In genomic region chr3:129299874-129300273, GRCm38 (mm10) we compare ENCODE assay signal across 8 mouse cellular contexts. TPM values are rescaled to one million over a fixed set of nuclear protein-coding genes. Genes with fewer than 3 reads are reported as not detected.
DNase-seq lines count a peak whose midpoint lies in the region; ATAC-seq and TF ChIP-seq lines count a peak whose summit lies in the region.

No protein-coding gene starts in this region.

- H3K4me2 ChIP-seq in heart, embryonic 11.5 days = no peak overlapping the region
- no peak overlapping the region for H3K4me2 ChIP-seq in midbrain, postnatal 0 days (ENCODE audit: low read depth, low read length, poor library complexity, severe bottlenecking)
- H3K4me2 ChIP-seq in midbrain, embryonic 13.5 days (replicated peaks) = no peak overlapping the region

- no peak overlapping the region for H3K4me3 ChIP-seq in heart, embryonic 11.5 days (ENCODE audit: low read depth, low read length)
- H3K4me3 ChIP-seq in midbrain, postnatal 0 days (ENCODE audit: low read depth, low read length) = no peak overlapping the region
- H3K4me3 ChIP-seq in midbrain, embryonic 13.5 days (replicated peaks) = no peak overlapping the region

- no peaks in the 10 kb centered on the region for H3K36me3 ChIP-seq in heart, embryonic 11.5 days (ENCODE audit: control insufficient read depth, insufficient read depth, low read length)
- no peaks in the 10 kb centered on the region for H3K36me3 ChIP-seq in midbrain, postnatal 0 days (ENCODE audit: insufficient read depth, low read length)
- no peaks in the 10 kb centered on the region for H3K36me3 ChIP-seq in midbrain, embryonic 13.5 days

- no peaks in the 10 kb centered on the region for H3K27me3 ChIP-seq in heart, embryonic 11.5 days (ENCODE audit: control insufficient read depth, insufficient read depth, low read length)
- H3K27me3 ChIP-seq in midbrain, postnatal 0 days (ENCODE audit: insufficient read depth, low read length) = no peaks in the 10 kb centered on the region
- H3K27me3 ChIP-seq in midbrain, embryonic 13.5 days = no peaks in the 10 kb centered on the region

- DNase-seq in heart, postnatal 10 days = peak; percentile 29 to 64
- DNase-seq in midbrain, postnatal 0 days (ENCODE audit: low spot score) = peak; percentile 76
- peak; percentile 48 for DNase-seq in brain, adult 2 months (ENCODE audit: low read depth, low spot score)
- no peak for DNase-seq in adrenal gland, postnatal 4 days (ENCODE audit: low spot score in 2 of 2)
- no peak for DNase-seq in gastrocnemius, adult 8-10 months (ENCODE audit: low spot score in 2 of 2)

- ATAC-seq in heart, embryonic 11.5 days (replicated peaks; ENCODE audit: insufficient number of reproducible peaks, low FRiP score, low TSS enrichment) = no peak
- ATAC-seq in midbrain, postnatal 0 days (ENCODE audit: low FRiP score) = no peak
- ATAC-seq in midbrain, embryonic 13.5 days = no peak
- ATAC-seq in megakaryocyte, adult 5-6 weeks (ENCODE audit: poor library complexity, severe bottlenecking) = peak; percentile 29; the same call in 1 of the 2 replicates

- no peak overlapping the region for H3K9ac ChIP-seq in heart, embryonic 11.5 days (ENCODE audit: low read depth, low read length)
- no peak overlapping the region for H3K9ac ChIP-seq in midbrain, postnatal 0 days (replicated peaks; ENCODE audit: low read length, poor library complexity, severe bottlenecking)
- H3K9ac ChIP-seq in midbrain, embryonic 13.5 days (replicated peaks) = no peak overlapping the region

- peak; percentile 89 for TF ChIP-seq CTCF in midbrain, postnatal 0 days (IDR thresholded peaks at IDR 0.05)

- H3K27ac ChIP-seq in heart, embryonic 11.5 days (ENCODE audit: low read depth, low read length) = no peak overlapping the region
- H3K27ac ChIP-seq in midbrain, postnatal 0 days (ENCODE audit: low read depth, low read length) = no peak overlapping the region
- no peak overlapping the region for H3K27ac ChIP-seq in midbrain, embryonic 13.5 days

- 0 out of 2 replicates have a peak, but pooled peaks cover 1% of the 10 kb centered on the region for H3K4me1 ChIP-seq in heart, embryonic 11.5 days (ENCODE audit: control insufficient read depth, insufficient read depth, low read length)
- no peaks in the 10 kb centered on the region for H3K4me1 ChIP-seq in midbrain, postnatal 0 days (ENCODE audit: insufficient read depth, low read length)
- H3K4me1 ChIP-seq in midbrain, embryonic 13.5 days (replicated peaks) = 0 out of 2 replicates have a peak, but pooled peaks cover 2% of the 10 kb centered on the region

- H3K9me3 ChIP-seq in heart, embryonic 11.5 days (replicated peaks; ENCODE audit: control insufficient read depth, low read length) = no peaks in the 10 kb centered on the region
- H3K9me3 ChIP-seq in midbrain, postnatal 0 days (ENCODE audit: low read length) = no peaks in the 10 kb centered on the region
- H3K9me3 ChIP-seq in midbrain, embryonic 13.5 days = no peaks in the 10 kb centered on the region

- intact Hi-C loops in heart, postnatal 10 days (cut with DNase I) = loop anchor here (10.0 kb wide), 1 partner anchor 955 kb away; no protein-coding TSS in a partner anchor

- WGBS in heart, embryonic 11.5 days (ENCODE audit: insufficient replicate concordance) = 66% methylated on average over 1 of the region's 1 CpGs
- 69% methylated on average over 1 of the region's 1 CpGs for WGBS in midbrain, postnatal 0 days
- WGBS in midbrain, embryonic 13.5 days = 74% methylated on average over 1 of the region's 1 CpGs

RNA-seq across cellular contexts. Expression of gene Enpep, which starts 32.6 kb away (rescaled TPM):
- total RNA-seq in heart, postnatal 10 days (2021) = 1 to 10 TPM; 9.2 to 9.7 TPM
- polyA plus RNA-seq in heart, embryonic 11.5 days (2014; fragmentation: Nextera tagmentation; extraction: Ambion mirVana) = 12.9 and 14.0 TPM in 2 replicates
- 3.0 and 4.1 TPM in 2 replicates for total RNA-seq in midbrain, postnatal 0 days (2014; rRNA removed)
- 1.9 and 2.3 TPM in 2 replicates for polyA plus RNA-seq in midbrain, postnatal 0 days (2015; fragmentation: Nextera tagmentation; extraction: Ambion mirVana)
- 0.77 and 0.79 TPM in 2 replicates for polyA plus RNA-seq in midbrain, embryonic 13.5 days (2015; fragmentation: Nextera tagmentation; extraction: Ambion mirVana)
- not detected in 2 replicates for total RNA-seq in megakaryocyte, adult 5-6 weeks (2015)
- total RNA-seq in megakaryocyte, adult 5-6 weeks (2017) = not detected in 2 replicates
- 10 to 100 TPM; 11.0 to 32.1 TPM for total RNA-seq in adrenal gland, postnatal 4 days (2021)
- 1 to 10 TPM in 3 of 4 experiments, under 1 TPM in 1; 0.77 to 2.9 (median 1.6) TPM for total RNA-seq in gastrocnemius, adult 8-10 months (2022)

Comparison
In these comparisons a context has a peak if more than half of its experiments do, and no peak if none do; other contexts are left out.
1. DNase-seq: peak in heart, postnatal 10 days (2 of 2), midbrain, postnatal 0 days (single experiment) and brain, adult 2 months (single experiment); none in adrenal gland, postnatal 4 days (0 of 2) and gastrocnemius, adult 8-10 months (0 of 2).